Mouse (Mus musculus): ENCODE measurements around the gene Rbms2.

GRCm38 (mm10) chr10:128089842-128090241 lies 90.3 kb downstream of the Rbms2 start:
- no peak for TF ChIP-seq CTCF (IDR thresholded peaks at IDR 0.05; ENCODE audit: borderline replicate concordance, control insufficient read depth, extremely low read depth, insufficient read depth, low read length, poor library complexity)
- no peak for TF ChIP-seq POLR2A (IDR thresholded peaks at IDR 0.05; ENCODE audit: control insufficient read depth, extremely low read depth, insufficient read depth, low read length, poor library complexity)
